Mouse (Mus musculus): ENCODE measurements around the gene Gabbr2.

Gene Gabbr2

GRCm38 (mm10) chr4:46858899-46859298, 132.8 kb downstream of the Gabbr2 start:
- peak; percentile 83 for DNase-seq

- no peak for DNase-seq
Observed at GRCm38 (mm10) chr4:46856145-46856544, 135.5 kb downstream of the Gabbr2 start.

- peak; percentile 50 for DNase-seq
Observed at GRCm38 (mm10) chr4:46854686-46855385, 136.8 kb downstream of the Gabbr2 start.

- no peak for DNase-seq
Observed at GRCm38 (mm10) chr4:46853852-46854460, 137.7 kb downstream of the Gabbr2 start.

GRCm38 (mm10) chr4:46847745-46848144, 143.9 kb downstream of the Gabbr2 start:
- no peak for DNase-seq

GRCm38 (mm10) chr4:46846396-46846795, 145.3 kb downstream of the Gabbr2 start:
- no peak for DNase-seq

- no peak for DNase-seq
Observed at GRCm38 (mm10) chr4:46844982-46845643, 146.6 kb downstream of the Gabbr2 start.

GRCm38 (mm10) chr4:46844567-46844966, 147.1 kb downstream of the Gabbr2 start:
- no peak for DNase-seq

- DNase-seq, result no peak
Observed at GRCm38 (mm10) chr4:46842596-46842995, 149.1 kb downstream of the Gabbr2 start.

- no peak for DNase-seq
Observed at GRCm38 (mm10) chr4:46840146-46840545, 151.5 kb downstream of the Gabbr2 start.

GRCm38 (mm10) chr4:46837362-46837761, 154.3 kb downstream of the Gabbr2 start:
- no peak for DNase-seq

GRCm38 (mm10) chr4:46836065-46836464, 155.6 kb downstream of the Gabbr2 start:
- DNase-seq, result no peak

- no peak for DNase-seq
Observed at GRCm38 (mm10) chr4:46835064-46835463, 156.6 kb downstream of the Gabbr2 start.

GRCm38 (mm10) chr4:46832834-46833544, 158.7 kb downstream of the Gabbr2 start:
- no peak for DNase-seq

GRCm38 (mm10) chr4:46829656-46830055, 162.0 kb downstream of the Gabbr2 start:
- DNase-seq, result no peak

- no peak for DNase-seq
Observed at GRCm38 (mm10) chr4:46828141-46828571, 163.5 kb downstream of the Gabbr2 start.

- DNase-seq, result peak; percentile 36
Observed at GRCm38 (mm10) chr4:46827471-46827870, 164.2 kb downstream of the Gabbr2 start.

GRCm38 (mm10) chr4:46825846-46826529, 165.7 kb downstream of the Gabbr2 start:
- DNase-seq, result no peak

- DNase-seq, result no peak
Observed at GRCm38 (mm10) chr4:46823738-46824137, 167.9 kb downstream of the Gabbr2 start.

- no peak for DNase-seq
Observed at GRCm38 (mm10) chr4:46821709-46822108, 170.0 kb downstream of the Gabbr2 start.

GRCm38 (mm10) chr4:46814954-46815353, 176.7 kb downstream of the Gabbr2 start:
- DNase-seq, result no peak

- DNase-seq, result no peak
Observed at GRCm38 (mm10) chr4:46814236-46814635, 177.4 kb downstream of the Gabbr2 start.

GRCm38 (mm10) chr4:46811165-46811564, 180.5 kb downstream of the Gabbr2 start:
- no peak for DNase-seq

Measured in retina, postnatal 1 day (tissue).